Mouse (Mus musculus): ENCODE measurements at regions not wholly inside any gene's neighbourhood (a gene's known extent, or its start where the extent isn't known, plus 50 kb on each side); places are given as distances from the start of the nearest gene placed in this dataset.
"Not testable (repeated sequence)": the region's sequence is repeated elsewhere in the genome, so short reads cannot be mapped to it uniquely, and the experiment has no call there.

GRCm38 (mm10) chr1:177501288-177501687, 59.1 kb downstream of the Zbtb18 start:
- DNase-seq (ENCODE audit: low read depth) = no peak

DNA sequence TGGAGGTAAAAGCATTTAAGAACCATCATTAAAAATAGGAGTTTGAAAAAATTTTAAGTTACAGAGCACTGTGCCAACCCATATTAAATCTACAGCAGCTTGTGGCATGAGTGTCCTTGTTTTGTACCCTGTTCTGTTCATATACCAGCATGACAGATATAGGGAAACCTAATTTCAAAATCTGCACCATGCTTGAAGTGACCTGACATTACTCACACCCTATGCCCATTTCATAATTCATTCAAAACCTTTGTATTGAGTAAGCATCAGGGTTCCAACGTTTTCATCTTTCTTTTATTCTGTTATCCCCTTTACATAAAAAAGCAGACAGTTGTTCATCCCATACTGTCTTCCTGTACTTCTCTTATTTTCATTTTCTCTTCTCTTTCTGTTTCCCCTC, 61.8 kb downstream of the Zbtb18 start:
- DNase-seq (ENCODE audit: low read depth) = no peak

GRCm38 (mm10) chr1:177504743-177505142, 62.6 kb downstream of the Zbtb18 start:
- no peak for DNase-seq (ENCODE audit: low read depth)

- not testable (repeated sequence) for DNase-seq (ENCODE audit: low read depth)
These were observed 65.2 kb downstream of the Zbtb18 start for GRCm38 (mm10) chr1:177507398-177507797.

GRCm38 (mm10) chr1:177509786-177510185, 67.6 kb downstream of the Zbtb18 start:
- no peak for DNase-seq (ENCODE audit: low read depth)

DNA sequence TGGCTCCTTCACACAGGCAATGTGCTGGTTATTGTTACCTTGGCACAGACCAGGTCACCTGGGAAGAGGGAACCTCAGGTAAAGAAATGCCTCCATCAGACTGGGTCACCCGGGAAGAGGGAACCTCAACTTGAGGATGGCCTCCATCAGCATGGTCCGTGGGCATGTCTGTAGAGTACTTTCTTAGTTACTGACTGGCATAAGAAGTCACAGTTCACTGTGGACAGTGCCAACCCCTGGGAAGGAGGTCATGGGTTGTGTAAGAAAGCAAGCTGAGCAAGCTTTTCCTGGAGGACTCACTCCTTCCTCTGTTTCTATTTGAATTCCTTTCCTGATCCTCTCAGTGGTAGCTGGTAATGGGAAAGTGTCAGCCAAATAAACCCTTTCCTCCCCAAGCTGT, 70.0 kb downstream of the Zbtb18 start:
- DNase-seq (ENCODE audit: low read depth) = no peak

- no peak for DNase-seq (ENCODE audit: low read depth)
These were observed 75.9 kb downstream of the Zbtb18 start for GRCm38 (mm10) chr1:177517934-177518610.

- no peak for DNase-seq (ENCODE audit: low read depth)
These were observed 76.9 kb downstream of the Zbtb18 start for GRCm38 (mm10) chr1:177518897-177519513.

GRCm38 (mm10) chr1:177521110-177521509, 79.0 kb downstream of the Zbtb18 start:
- no peak for DNase-seq (ENCODE audit: low read depth)

DNA sequence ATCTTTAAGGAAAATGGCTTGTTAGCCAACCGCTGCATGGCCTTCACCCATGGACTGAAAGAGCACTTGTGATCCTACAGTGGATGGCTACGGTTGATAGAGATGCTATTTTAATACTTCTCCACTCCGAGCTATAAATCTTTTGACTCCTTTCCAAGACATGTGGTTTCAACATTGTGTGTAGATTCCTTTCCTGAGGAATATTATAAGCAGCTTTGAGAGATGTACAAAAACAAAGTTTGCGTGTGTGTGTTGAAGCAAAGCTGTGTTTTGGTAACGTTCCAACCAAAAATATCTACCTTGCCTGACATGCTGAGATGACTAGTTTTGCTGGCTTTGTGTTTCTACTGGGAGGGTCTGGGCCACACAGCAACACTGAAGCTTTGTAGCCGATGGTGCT, 83.0 kb downstream of the Zbtb18 start:
- DNase-seq (ENCODE audit: low read depth) = no peak

- DNase-seq (ENCODE audit: low read depth) = peak; percentile 10
These were observed 89.6 kb downstream of the Zbtb18 start for GRCm38 (mm10) chr1:177531791-177532190.

DNA sequence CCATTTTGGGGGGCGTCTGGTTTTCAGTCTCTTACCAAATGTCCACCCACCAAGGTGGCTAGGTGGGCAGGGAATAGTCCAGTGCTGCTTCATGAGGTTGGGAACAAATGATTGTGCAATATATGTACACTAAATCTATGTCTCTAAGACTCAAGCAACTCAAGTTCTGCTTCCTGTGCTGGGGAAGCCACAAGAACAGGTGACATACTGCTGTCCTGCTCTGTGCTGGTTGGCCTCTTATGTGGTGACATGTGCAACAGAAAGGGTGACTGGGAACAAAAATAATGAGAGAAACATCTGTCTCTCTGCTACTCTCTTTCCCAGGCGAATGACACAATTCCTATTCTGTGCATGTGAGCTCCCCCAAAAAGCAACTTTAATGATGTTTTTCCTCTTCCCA, 90.5 kb downstream of the Zbtb18 start:
- peak; percentile 35 for DNase-seq (ENCODE audit: low read depth)

GRCm38 (mm10) chr1:177533332-177533731, 91.2 kb downstream of the Zbtb18 start:
- no peak for DNase-seq (ENCODE audit: low read depth)

DNA sequence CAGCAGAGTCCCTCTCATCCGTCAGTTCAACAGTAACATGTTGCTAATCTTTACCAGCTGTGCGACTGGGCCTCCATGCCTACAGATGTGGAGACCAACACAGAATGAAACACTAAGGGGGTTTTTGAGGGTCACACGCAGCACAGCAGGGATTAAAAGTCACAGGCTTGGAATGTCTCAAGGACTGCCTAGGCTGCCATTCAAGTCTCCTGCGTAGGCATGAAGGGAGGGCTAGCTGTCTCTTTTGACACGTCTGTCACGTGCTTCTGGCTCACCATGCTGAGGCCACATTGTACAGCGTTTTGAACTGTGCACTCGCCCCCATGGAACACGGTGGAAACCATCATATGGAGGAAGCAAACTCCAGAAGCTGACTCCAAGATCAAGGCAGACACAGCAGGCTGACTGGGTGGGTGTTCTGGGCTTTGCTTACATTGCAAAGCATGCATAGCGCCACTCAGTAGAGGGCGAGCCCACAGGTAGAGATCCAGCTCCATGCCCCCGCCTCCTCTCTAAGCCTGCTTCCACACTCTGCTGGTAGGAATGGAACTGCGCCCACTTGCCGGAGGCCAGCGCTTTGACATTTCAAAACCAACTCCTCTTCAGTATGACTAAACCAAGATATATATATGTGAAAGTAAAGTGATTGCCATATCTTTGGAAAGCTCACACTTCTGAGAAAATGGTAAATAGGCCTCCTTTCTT, 103.0 kb downstream of the Zbtb18 start:
- no peak for DNase-seq (ENCODE audit: low read depth)

DNA sequence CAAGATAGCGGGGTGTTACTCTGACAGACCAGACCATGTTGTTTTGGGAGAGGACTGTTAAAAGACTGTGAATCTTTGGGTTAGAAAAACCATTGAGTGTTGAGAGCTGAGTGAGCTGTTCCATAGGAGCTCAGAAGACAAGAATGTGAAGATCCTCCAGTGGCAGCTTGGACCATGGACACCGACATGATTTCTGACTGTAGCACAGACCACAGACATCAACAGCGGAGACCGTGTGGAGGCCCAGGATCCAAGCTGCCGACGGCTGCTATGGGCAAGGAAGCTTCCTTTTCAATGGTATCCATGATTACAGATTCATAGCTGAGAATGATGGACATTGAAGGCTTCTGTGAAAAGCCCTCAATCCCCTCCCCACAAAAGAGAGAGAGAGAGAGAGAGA, 105.6 kb downstream of the Zbtb18 start:
- no peak for DNase-seq (ENCODE audit: low read depth)

- DNase-seq (ENCODE audit: low read depth) = peak; percentile 9
These were observed 113.5 kb downstream of the Zbtb18 start for GRCm38 (mm10) chr1:177555471-177556291.

DNA sequence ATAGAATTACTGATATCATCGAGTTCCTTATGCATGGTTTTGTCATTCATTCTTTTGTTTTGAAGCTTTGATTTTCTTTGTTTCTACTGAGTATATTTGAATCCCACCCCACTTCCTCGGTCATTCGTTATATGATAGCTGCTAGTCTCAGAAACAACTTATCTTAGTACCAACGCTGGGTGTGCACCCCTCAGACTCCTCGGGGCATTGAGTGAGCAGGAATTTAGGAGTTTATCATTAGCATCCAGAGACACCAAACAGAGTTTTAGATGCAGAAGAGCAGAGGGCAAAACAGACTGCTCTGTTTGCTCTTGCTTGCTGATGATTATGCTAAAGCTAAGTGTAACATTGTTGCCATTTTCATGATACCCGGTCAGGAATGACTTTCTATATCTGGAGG, 115.3 kb downstream of the Zbtb18 start:
- DNase-seq (ENCODE audit: low read depth) = no peak

DNA sequence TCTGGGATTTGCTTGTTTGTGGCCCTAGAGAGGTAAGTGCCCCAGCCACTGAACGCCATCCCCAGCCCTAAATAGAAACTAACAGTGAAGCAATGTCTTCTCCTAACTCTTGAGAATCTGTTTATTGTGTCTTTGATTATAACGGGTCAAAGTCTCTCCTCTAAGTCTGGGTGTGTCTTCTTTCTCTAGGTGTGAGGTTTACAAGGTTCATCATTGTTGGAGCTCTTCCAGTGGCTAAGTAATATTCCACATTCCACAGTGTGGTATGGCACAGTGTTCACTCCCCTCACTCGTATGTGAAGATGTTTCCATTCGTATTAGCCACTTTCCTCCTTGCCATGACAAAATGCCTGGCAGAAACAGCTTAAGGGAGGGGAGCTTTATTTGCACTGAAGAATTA, 115.7 kb downstream of the Zbtb18 start:
- DNase-seq (ENCODE audit: low read depth) = no peak

DNA sequence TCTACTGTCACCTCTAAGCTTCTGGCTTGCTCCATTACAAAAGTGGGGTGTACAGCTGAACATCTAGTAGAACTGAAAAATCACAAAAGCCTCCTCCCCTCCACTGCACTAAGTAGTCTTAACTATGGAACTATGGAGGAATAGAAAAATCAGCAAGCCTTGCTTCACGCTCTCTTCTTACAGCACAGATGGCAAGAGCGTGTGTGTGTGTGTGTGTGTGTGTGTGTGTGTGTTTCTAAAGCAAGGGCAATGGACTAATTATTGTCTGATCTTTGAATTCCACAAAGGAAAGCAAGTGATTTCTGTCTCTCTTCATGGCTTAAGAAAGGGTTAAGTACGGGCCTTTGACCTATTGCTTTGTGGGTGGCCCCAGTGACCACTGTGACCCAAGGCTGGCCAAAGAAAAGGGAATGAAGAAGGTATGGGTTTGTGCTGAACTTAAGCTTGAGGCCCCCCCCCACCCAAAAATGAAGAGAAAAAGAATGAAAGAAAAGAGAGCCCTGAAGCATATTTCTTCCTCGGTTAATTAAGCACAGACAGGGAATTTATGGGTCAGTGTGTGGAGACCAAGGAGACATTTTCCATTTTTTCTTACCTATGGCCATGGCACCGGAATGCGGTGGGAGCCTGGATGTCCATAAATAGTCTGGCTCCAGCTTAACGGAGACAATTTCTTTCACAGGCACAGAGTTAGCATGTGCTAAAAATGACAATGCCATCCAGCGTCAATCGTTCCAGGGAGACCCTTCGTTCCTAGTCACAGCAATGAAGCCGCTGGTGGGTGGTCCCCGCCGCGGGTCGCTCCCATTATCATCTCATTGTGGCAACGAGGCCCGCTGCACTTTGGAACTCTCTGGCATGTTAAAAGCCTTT, 119.8 kb downstream of the Zbtb18 start:
- no peak for DNase-seq (ENCODE audit: low read depth)

GRCm38 (mm10) chr1:177562589-177562912, 120.4 kb downstream of the Zbtb18 start:
- no peak for DNase-seq (ENCODE audit: low read depth)

- DNase-seq (ENCODE audit: low read depth) = no peak
These were observed 123.5 kb downstream of the Zbtb18 start for GRCm38 (mm10) chr1:177565678-177566077.

Data from naive thymus-derived CD4-positive, alpha-beta T cell, adult 2 months (primary cell).